Mouse (Mus musculus) neural tube, embryonic 11.5 days (tissue): ENCODE results near the gene Adprhl1. TPM values are rescaled to one million over a fixed set of nuclear protein-coding genes. Genes with fewer than 3 reads are reported as not detected.

Source experiments
- ATAC-seq: fragments of 200-750 bp; cut with Nextera tagmentation; 2 replicates; pipeline ENCODE4 v1.8.0; 2017; ENCODE audit warnings: moderate number of reproducible peaks, mild to moderate bottlenecking, moderate TSS enrichment, moderate library complexity; ENCODE audit not compliant: insufficient read depth, low FRiP score, low TSS enrichment
- DNase-seq: peaks from one replicate; pipeline ENCODE4 v3.0.0-alpha.2; 2015; ENCODE audit warnings: low spot score
- H3K27ac ChIP-seq: fragments of 300-500 bp; sonication (generic); 2 replicates; pipeline ENCODE4 v1.5.1; 2014; ENCODE audit warnings: low read depth, mild to moderate bottlenecking, low read length
- H3K27me3 ChIP-seq: fragments of 300-500 bp; sonication (generic); 2 replicates; pipeline ENCODE4 v1.6.1; 2014; ENCODE audit warnings: mild to moderate bottlenecking, low read length, mixed read lengths; ENCODE audit not compliant: control insufficient read depth, insufficient read depth
- H3K36me3 ChIP-seq: fragments of 300-500 bp; sonication (generic); 2 replicates; pipeline ENCODE4 v1.6.1; 2014; ENCODE audit warnings: mild to moderate bottlenecking, low read length, moderate library complexity, mixed read lengths; ENCODE audit not compliant: control insufficient read depth, insufficient read depth
- H3K4me1 ChIP-seq: fragments of 300-500 bp; sonication (generic); 2 replicates; pipeline ENCODE4 v1.6.1; 2014; ENCODE audit warnings: low read length, mixed read lengths; ENCODE audit not compliant: control insufficient read depth, insufficient read depth
- H3K4me2 ChIP-seq: fragments of 300-500 bp; sonication (generic); 2 replicates; pipeline ENCODE4 v1.6.1; 2014; ENCODE audit warnings: low read depth, mild to moderate bottlenecking, moderate library complexity
- H3K4me3 ChIP-seq: fragments of 300-500 bp; sonication (generic); 2 replicates; pipeline ENCODE4 v1.5.1; 2014; ENCODE audit warnings: low read depth, low read length
- H3K9ac ChIP-seq: fragments of 300-500 bp; sonication (generic); 2 replicates; pipeline ENCODE4 v1.6.1; 2014; ENCODE audit warnings: mild to moderate bottlenecking, low read length
- H3K9me3 ChIP-seq: fragments of 300-500 bp; sonication (generic); 2 replicates; pipeline ENCODE4 v1.6.1; 2016; ENCODE audit warnings: low read length; ENCODE audit not compliant: control insufficient read depth
- WGBS: fragments of 180-500 bp; shearing (Covaris S2); extraction: QIAGEN DNeasy Blood & Tissue Kit; methylation state at CpG from one replicate; pipeline ENCODE4 v1.1.7; 2014; 5-methylcytosine and 5-hydroxymethylcytosine counted together
- polyA plus RNA-seq: library from polyadenylated mRNA; unstranded; fragments of >200 nt; fragmentation: Nextera tagmentation; extraction: Ambion mirVana; gene quantifications from 2 replicates; pipeline ENCODE4 v1.2.1, GENCODE M21; 2014

Adprhl1 gene
- polyA plus RNA-seq, 1 experiment from 2014 or later, result 0.61 TPM

GRCm38 (mm10) chr8:13197493-13197892 lies 56.5 kb downstream of the Adprhl1 start:
- DNase-seq (no peak), ATAC-seq (no peak)
- H3K9ac ChIP-seq, result no peak overlapping the region
- no peaks in the 10 kb centered on the region for H3K4me1 ChIP-seq
- no peaks in the 10 kb centered on the region for H3K9me3 ChIP-seq
- no peak overlapping the region for H3K4me2 ChIP-seq
- H3K36me3 ChIP-seq, result no peaks in the 10 kb centered on the region; the same call in 1 of the 2 replicates
- H3K27me3 ChIP-seq, result peaks cover 25% of the 10 kb centered on the region
- WGBS, result 88% methylated on average over 5 of the region's 5 CpGs
- H3K27ac ChIP-seq, result no peak overlapping the region
- H3K4me3 ChIP-seq, result no peak overlapping the region

GRCm38 (mm10) chr8:13194818-13195217 lies 59.1 kb downstream of the Adprhl1 start:
- no peak for ATAC-seq
- DNase-seq, result no peak

GRCm38 (mm10) chr8:13190235-13190634 lies 63.7 kb downstream of the Adprhl1 start:
- no peak for ATAC-seq
- no peak overlapping the region for H3K27ac ChIP-seq
- H3K4me2 ChIP-seq, result no peak overlapping the region
- no peak for DNase-seq
- H3K4me3 ChIP-seq, result no peak overlapping the region
- 90% methylated on average over 8 of the region's 8 CpGs for WGBS
- H3K36me3 ChIP-seq, result no peaks in the 10 kb centered on the region
- no peaks in the 10 kb centered on the region for H3K27me3 ChIP-seq
- no peaks in the 10 kb centered on the region for H3K4me1 ChIP-seq
- H3K9me3 ChIP-seq, result no peaks in the 10 kb centered on the region
- H3K9ac ChIP-seq, result no peak overlapping the region

More at GRCm38 (mm10) chr8:13194818-13195217, 59.1 kb downstream of the Adprhl1 start:
- no peaks in the 10 kb centered on the region; the same call in 1 of the 2 replicates for H3K36me3 ChIP-seq
- no peaks in the 10 kb centered on the region for H3K9me3 ChIP-seq
- no peak overlapping the region for H3K4me2 ChIP-seq
- H3K27me3 ChIP-seq, result peaks cover 5% of the 10 kb centered on the region
- H3K27ac ChIP-seq, result no peak overlapping the region
- no peak overlapping the region for H3K4me3 ChIP-seq
- 46% methylated on average over 10 of the region's 10 CpGs for WGBS
- H3K4me1 ChIP-seq, result no peaks in the 10 kb centered on the region
- no peak overlapping the region for H3K9ac ChIP-seq

- H3K4me2 ChIP-seq, result no peak overlapping the region
- H3K27ac ChIP-seq, result no peak overlapping the region
- H3K9me3 ChIP-seq, result no peaks in the 10 kb centered on the region
- ATAC-seq (no peak), DNase-seq (no peak)
- H3K4me1 ChIP-seq, result no peaks in the 10 kb centered on the region
- H3K36me3 ChIP-seq, result no peaks in the 10 kb centered on the region
- no peak overlapping the region for H3K4me3 ChIP-seq
- H3K9ac ChIP-seq, result no peak overlapping the region
- H3K27me3 ChIP-seq, result no peaks in the 10 kb centered on the region
- 100% methylated on average over 1 of the region's 1 CpGs for WGBS
Observed at GRCm38 (mm10) chr8:13188857-13189256, 65.1 kb downstream of the Adprhl1 start.

GRCm38 (mm10) chr8:13188052-13188555 lies 65.9 kb downstream of the Adprhl1 start:
- 93% methylated on average over 13 of the region's 13 CpGs for WGBS
- H3K4me2 ChIP-seq, result no peak overlapping the region

GRCm38 (mm10) chr8:13187638-13188037 lies 66.3 kb downstream of the Adprhl1 start:
- 80% methylated on average over 7 of the region's 7 CpGs for WGBS
- no peaks in the 10 kb centered on the region for H3K9me3 ChIP-seq
- no peak overlapping the region for H3K4me2 ChIP-seq
- no peaks in the 10 kb centered on the region for H3K36me3 ChIP-seq
- no peak overlapping the region for H3K4me3 ChIP-seq
- H3K4me1 ChIP-seq, result no peaks in the 10 kb centered on the region
- no peak for DNase-seq
- no peak overlapping the region for H3K9ac ChIP-seq
- no peak for ATAC-seq
- H3K27ac ChIP-seq, result no peak overlapping the region
- H3K27me3 ChIP-seq, result no peaks in the 10 kb centered on the region

More at GRCm38 (mm10) chr8:13188052-13188555, 65.9 kb downstream of the Adprhl1 start:
- Histone ChIP-seq H3K4me3 (no peak overlapping the region), H3K27ac (no peak overlapping the region), H3K9ac (no peak overlapping the region), H3K27me3 (no peaks in the 10 kb centered on the region), H3K4me1 (no peaks in the 10 kb centered on the region), H3K9me3 (no peaks in the 10 kb centered on the region), H3K36me3 (no peaks in the 10 kb centered on the region)
- ATAC-seq, result no peak
- no peak for DNase-seq

- Histone ChIP-seq H3K4me3 (no peak overlapping the region), H3K9me3 (no peaks in the 10 kb centered on the region), H3K36me3 (no peaks in the 10 kb centered on the region), H3K27me3 (no peaks in the 10 kb centered on the region), H3K4me1 (no peaks in the 10 kb centered on the region), H3K27ac (no peak overlapping the region), H3K4me2 (no peak overlapping the region), H3K9ac (no peak overlapping the region)
- no peak for ATAC-seq
- WGBS, result 83% methylated on average over 9 of the region's 9 CpGs
- DNase-seq, result no peak
Observed at GRCm38 (mm10) chr8:13187229-13187628, 66.7 kb downstream of the Adprhl1 start.

GRCm38 (mm10) chr8:13186819-13187218 lies 67.1 kb downstream of the Adprhl1 start:
- DNase-seq (no peak), ATAC-seq (no peak)
- H3K9me3 ChIP-seq, result no peaks in the 10 kb centered on the region
- 86% methylated on average over 8 of the region's 8 CpGs for WGBS
- H3K27ac ChIP-seq, result no peak overlapping the region
- H3K4me1 ChIP-seq, result no peaks in the 10 kb centered on the region
- H3K4me3 ChIP-seq, result no peak overlapping the region
- H3K9ac ChIP-seq, result no peak overlapping the region
- H3K36me3 ChIP-seq, result no peaks in the 10 kb centered on the region
- H3K27me3 ChIP-seq, result no peaks in the 10 kb centered on the region
- H3K4me2 ChIP-seq, result no peak overlapping the region

GRCm38 (mm10) chr8:13181691-13181976 lies 72.3 kb downstream of the Adprhl1 start:
- H3K4me1 ChIP-seq, result no peaks in the 10 kb centered on the region
- no peak overlapping the region for H3K9ac ChIP-seq
- H3K36me3 ChIP-seq, result 0 out of 2 replicates have a peak, but pooled peaks cover 2% of the 10 kb centered on the region
- no peak for DNase-seq
- no peaks in the 10 kb centered on the region for H3K9me3 ChIP-seq
- H3K27me3 ChIP-seq, result no peaks in the 10 kb centered on the region
- no peak for ATAC-seq
- no peak overlapping the region for H3K27ac ChIP-seq
- H3K4me2 ChIP-seq, result no peak overlapping the region
- WGBS, result 62% methylated on average over 2 of the region's 2 CpGs
- H3K4me3 ChIP-seq, result no peak overlapping the region
